Mouse (Mus musculus): ENCODE results near the gene Gp9. TPM values are rescaled to one million over a fixed set of nuclear protein-coding genes. Genes with fewer than 3 reads are reported as not detected.

Gene Gp9
- 1 to 10 TPM in 3 of 4 experiments, under 1 TPM in 1; 0.72 to 1.4 (median 1.1) TPM for total RNA-seq (2022)

- DNase-seq (ENCODE audit: low spot score in 2 of 2): no peak
Observed at GRCm38 (mm10) chr6:87777842-87778241, at the start of gene Gp9. Gene Gp9, plus strand, starts transcription at chr6:87778072.

DNA sequence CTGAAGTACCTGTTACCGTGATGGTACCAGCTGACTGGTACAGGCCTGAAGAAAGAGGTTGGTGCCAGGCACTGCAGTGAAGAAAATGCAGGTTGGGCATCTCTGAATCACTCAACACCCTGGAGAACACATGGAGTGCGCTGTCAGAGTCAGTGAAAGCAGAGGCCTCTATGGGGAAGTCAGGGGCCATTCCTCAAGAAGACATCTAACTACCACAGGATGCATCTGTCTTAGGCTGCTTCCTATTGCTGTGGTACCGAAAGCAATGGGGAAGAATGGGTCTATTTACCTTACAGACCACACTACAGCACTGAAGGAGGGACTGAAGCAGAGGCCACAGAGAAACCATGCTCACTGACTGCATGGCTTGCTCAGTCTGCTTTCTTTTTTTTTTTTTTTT, 49.8 kb upstream of the Gp9 start:
- DNase-seq (ENCODE audit: low spot score in 2 of 2): no peak

DNA sequence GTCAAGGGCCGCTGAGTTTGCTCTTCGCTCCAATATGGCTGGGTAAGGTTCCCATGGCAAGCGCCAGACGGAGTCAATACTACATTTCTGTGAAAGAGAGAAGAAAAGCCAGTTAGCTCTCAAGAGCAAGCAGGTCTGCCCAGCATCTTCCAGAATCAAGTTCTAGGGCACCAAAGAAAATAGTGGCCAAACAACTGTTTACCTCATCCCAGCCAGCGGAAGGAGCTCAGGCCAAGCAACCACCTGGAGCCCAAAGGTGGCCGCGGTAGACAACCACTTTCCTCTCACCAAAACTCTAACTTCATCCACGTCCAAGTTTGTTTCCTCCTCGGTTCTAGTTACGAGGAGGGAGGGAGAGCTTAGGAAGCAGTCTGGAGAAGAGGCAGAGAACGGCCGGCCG, 47.7 kb upstream of the Gp9 start:
- no peak for DNase-seq (ENCODE audit: low spot score in 2 of 2)

- DNase-seq (ENCODE audit: low spot score in 2 of 2): peak; percentile 42
Observed at GRCm38 (mm10) chr6:87730591-87731462, 47.0 kb upstream of the Gp9 start, which contains the start of gene Efcc1. Gene Efcc1, plus strand, starts transcription at chr6:87730869.

- no peak for DNase-seq (ENCODE audit: low spot score in 2 of 2)
Observed at GRCm38 (mm10) chr6:87731463-87732095, 46.3 kb upstream of the Gp9 start.

DNA sequence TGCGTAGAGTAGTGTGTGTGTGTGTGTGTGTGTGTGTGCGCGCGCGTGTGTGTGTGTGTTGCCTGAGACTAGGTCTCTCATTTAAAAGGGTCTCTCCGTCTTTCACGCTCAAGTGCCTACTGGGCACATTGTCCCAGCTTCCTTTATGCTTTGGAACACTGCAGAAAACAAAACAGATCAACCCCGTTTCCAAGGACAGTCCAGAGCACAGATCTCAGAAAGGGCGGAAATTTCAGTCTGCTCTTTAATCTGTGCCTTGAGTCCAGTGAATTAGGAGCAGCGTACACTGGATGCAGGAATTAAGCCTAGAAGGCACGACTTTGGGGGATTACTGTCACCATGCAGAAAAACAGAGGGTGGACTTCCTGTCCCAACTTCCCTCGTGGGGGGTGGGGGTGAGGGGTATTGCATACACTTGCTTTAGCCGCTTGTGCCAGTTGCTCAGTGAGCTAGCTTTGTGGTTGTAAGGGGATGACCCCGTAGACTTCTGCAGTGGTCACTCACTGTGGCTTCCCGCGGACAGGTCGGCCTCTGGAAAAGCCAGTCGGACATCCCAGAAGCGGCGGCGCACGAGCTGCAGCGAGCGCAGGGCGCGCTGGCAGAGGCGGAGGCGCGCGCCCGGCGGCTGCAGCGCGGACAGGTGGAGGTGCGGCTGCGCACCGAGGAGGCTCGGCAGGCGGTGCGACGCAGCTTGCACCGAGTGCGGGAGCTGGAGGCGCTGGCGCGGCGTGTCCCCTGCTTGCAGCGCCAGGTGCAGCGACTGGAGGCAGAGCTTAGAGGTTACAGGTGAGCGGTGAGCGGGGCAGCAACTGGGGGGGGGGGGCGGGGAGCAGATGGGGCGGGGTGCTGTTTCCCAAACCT, 45.5 kb upstream of the Gp9 start:
- DNase-seq (ENCODE audit: low spot score in 2 of 2): peak in 1 of 2 experiments; percentile 21

DNA sequence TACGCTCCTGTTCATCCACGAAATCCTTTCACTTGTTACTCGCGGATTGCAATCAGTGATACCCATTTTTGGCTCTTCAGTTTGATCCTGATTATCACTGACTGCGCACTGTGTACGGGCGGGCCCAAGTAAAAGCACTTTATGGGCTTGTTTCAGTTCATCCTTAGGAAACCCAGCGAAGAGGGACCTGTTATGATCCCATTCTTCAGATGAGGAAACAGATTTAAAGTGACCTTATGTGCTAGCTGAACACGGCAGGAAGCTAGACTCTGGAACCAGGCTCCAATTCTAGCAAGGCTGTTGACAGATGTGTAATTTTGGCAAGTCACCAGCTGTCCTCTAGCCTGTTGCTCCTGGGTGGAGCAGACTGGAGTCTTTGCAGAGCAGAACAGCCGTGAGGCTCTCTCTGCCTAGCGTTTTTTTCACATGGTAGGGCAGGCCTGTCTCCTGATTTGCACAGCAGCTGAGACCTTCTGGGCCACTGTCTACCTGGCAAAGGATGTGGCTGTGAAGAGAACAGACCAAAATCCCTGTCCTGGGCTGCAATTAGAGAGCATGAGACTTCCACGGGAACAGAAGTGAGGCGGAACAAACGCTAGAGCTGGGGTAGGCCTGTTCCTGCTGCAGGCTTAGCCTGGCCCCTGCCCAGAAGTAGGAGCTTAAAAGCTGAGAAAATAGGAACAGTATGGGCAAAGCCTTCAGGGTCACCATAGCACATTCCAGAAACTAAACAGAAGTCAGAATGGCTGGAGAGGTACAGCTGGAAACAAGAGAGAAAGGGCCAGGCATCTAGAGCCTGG, 44.5 kb upstream of the Gp9 start:
- DNase-seq (ENCODE audit: low spot score in 2 of 2): no peak

DNA sequence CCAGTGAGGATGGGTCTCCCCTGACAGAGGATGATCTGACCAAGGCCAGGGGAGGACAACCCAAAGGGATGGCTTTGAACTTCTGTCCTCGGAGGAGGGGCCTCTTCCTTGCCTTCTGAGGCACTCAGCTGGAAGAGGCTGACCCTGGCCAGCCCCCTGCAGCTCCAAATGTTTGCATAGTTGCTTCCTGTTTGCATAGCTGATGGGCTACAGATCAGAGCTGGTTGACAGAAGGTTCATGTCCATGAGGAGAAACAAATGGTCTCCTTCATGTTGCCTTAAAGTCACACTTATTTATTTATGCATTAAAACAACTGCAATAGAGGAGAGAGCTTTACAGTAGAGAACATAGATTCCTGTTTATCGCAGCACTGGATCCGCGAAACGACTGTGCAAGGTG, 43.7 kb upstream of the Gp9 start:
- DNase-seq (ENCODE audit: low spot score in 2 of 2): no peak

- no peak for DNase-seq (ENCODE audit: low spot score in 2 of 2)
Observed at GRCm38 (mm10) chr6:87736923-87737322, 40.9 kb upstream of the Gp9 start.

DNA sequence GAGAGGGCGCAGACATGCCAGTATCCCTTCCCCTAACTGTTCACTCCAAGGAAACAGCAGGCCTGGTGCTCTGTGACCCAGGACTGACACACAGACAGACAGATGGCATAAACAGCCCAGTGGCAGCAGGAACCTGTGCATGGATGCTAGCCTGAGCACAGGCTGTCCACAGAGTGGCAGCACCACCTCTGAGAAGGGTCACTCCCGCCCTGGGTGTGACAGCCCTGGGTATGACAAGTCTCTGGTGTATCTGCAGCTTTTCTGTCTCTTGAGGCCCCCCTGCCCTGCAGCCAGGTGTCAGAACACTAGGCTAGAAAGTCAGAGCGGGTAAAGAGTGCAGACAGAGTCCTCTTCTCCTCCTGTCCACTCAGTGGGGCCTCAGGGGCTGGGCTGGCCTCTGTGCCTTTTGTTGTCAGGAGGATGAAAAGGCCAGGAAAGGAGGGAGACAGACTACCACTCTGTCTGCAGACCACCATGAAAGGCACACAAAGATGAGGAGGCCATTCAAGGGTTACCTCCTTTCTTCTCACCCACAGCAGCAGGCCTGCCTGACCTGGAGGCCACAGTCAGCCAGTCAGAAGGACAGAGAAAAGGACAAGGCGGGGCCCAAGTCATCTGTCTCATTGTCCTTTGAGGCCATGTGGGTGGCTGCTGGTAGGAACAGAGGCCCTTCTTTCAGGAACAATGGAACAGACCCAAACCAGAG, 39.8 kb upstream of the Gp9 start:
- DNase-seq (ENCODE audit: low spot score in 2 of 2): no peak

DNA sequence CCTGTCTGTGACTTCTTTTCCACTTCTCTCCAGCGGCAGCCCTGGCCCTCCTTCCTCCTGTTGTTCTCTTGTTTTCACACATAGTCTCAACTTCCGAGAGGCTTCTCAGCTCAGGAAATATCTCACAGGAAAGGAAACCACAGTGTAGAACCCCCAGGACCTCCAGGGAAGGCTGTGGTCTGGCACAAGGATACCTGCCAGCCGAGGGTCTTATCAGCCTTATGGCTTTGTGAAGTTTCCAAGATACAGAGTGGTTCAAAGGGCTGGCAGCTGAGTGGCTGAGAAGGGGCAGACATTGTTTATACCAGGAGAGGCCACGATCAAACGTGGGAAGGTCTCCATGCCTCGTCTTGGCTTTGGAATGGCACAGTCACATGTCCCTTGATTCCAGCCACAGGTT, 38.0 kb upstream of the Gp9 start:
- no peak for DNase-seq (ENCODE audit: low spot score in 2 of 2)

- DNase-seq (ENCODE audit: low spot score in 2 of 2): no peak
Observed at GRCm38 (mm10) chr6:87740496-87740895, 37.4 kb upstream of the Gp9 start.

DNA sequence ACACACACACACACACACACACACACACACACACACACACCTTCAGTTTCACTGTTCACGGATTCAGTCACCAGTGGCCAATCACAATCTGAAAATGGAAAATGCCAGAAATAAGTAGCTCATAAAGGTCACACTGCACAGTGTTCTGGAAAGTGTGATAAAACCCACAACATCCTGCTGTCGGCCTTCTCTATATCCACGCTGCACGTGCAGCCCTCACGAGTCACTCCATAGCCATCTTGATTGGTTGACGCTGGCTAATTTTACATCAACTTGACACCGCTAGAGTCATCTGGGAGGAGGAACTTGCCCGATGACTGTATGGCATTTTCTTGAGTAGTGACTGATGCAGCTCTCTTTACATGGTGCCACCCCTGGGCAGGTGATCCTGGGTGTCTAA, 35.9 kb upstream of the Gp9 start:
- no peak for DNase-seq (ENCODE audit: low spot score in 2 of 2)

DNA sequence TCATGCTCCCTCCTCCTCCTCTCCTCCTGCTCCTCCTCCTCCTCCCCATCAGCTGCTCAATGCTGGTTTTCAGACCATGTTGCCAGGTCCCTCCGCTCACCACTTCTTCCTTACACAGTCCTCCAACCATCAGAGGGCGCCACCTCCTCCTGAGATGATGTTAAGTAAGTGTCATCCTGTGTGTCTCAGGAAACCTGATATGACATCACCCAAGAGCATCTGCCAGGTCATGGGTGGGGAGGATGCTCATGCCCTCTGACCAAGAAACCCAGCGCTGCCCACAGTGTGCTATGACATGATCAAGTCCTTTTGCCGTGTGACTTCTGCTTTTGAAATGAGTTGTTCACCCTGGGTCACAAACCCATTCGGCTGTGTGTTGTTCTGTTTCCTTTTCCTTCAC, 35.1 kb upstream of the Gp9 start:
- DNase-seq (ENCODE audit: low spot score in 2 of 2): no peak

- no peak for DNase-seq (ENCODE audit: low spot score in 2 of 2)
Observed at GRCm38 (mm10) chr6:87743281-87743680, 34.6 kb upstream of the Gp9 start.

GRCm38 (mm10) chr6:87744632-87745031, 33.2 kb upstream of the Gp9 start:
- DNase-seq (ENCODE audit: low spot score in 2 of 2): no peak

DNA sequence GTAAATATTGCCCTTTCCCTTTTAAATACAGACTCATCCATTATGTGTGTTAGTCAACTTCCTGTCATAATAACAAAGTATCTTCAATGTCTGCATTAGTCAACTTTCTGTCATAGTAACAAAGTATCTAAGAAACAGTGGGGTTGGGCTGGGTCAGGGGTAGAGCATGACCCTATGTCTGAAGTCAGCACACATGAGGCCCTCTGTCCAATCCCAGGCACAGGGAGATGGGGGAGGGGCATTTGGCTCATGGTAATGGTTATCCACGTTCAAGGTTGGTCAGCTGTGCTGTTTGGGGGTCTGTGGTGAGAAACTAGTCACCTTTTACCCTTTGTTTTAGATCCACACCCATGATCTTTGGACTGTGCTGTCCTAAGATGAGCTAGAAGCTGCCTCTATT, 32.6 kb upstream of the Gp9 start:
- no peak for DNase-seq (ENCODE audit: low spot score in 2 of 2)

GRCm38 (mm10) chr6:87746059-87746458, 31.8 kb upstream of the Gp9 start:
- no peak for DNase-seq (ENCODE audit: low spot score in 2 of 2)

DNA sequence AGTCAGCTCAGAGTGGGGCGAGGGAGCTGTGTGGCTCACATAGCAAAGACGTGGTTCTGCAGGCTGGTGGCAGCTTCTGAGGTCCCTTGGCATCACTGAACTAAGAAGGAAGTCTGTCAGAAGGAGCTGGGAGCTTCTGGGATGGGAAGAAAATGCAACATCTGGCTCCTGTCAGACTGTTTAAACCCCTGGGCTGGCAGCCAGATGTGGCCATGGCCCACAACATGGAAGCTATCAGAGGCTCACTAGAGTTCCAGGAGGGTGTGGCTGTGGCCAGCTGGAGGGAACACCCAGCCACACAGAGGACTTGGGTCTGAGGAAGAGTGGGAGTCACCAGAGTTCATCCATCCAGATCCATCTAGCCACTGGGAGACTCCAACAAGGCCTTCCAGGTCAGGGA, 31.0 kb upstream of the Gp9 start:
- no peak for DNase-seq (ENCODE audit: low spot score in 2 of 2)

DNA sequence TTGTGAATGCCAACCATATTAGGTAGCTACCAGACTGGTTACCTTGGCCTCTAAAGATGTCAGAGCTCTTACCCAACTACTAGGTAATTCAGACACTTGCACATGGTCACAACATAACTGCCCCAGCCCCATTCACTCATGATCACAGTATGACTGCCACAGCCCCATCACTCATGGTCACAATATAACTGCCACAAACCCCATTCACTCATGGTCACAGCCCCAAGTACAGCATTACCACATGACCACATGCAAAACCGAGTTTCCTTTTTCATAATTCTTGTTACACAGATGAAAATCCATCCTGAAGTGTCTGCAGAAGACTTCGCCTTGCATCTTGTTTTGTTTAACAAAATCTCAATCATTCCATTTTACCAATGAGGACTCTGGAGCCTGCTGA, 29.8 kb upstream of the Gp9 start:
- no peak for DNase-seq (ENCODE audit: low spot score in 2 of 2)

All from left cerebral cortex, adult 8-10 months (tissue).